Mouse (Mus musculus): ENCODE measurements around the gene Ipo5. TPM values are rescaled to one million over a fixed set of nuclear protein-coding genes. Genes with fewer than 3 reads are reported as not detected.

The Ipo5 gene
- polyA plus RNA-seq, 1 experiment from 2014 or later = 34.9 TPM

DNA sequence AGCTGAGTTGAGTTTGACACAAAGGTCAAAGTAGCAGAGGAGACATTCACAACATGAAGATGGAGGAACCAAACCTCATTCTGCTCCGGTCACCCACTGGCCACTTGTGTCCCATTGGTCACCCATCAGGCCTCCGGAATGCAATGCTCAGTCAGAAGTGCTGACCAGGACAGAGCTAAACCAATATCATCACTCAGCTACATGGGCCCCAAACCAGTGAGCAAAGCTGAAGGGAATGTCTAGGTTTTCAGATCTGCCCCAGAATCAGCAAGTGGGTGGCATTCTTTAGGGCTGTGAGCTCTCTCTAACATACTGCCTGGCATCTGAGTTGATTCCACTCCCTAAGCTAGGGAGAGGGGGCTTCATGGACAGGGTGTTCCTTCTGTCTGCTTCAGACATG, 32.0 kb upstream of the Ipo5 start:
- H3K36me3 ChIP-seq (replicated peaks) = no peaks in the 10 kb centered on the region
- no peak overlapping the region for H3K4me3 ChIP-seq (replicated peaks)
- H3K9ac ChIP-seq = no peak overlapping the region
- no peak overlapping the region for H3K4me2 ChIP-seq
- WGBS (ENCODE audit: insufficient replicate concordance) = 79% methylated on average over 2 of the region's 2 CpGs
- no peaks in the 10 kb centered on the region for H3K27me3 ChIP-seq
- no peak overlapping the region for H3K27ac ChIP-seq (replicated peaks)
- H3K9me3 ChIP-seq (replicated peaks) = no peaks in the 10 kb centered on the region
- no peak for ATAC-seq (ENCODE audit: insufficient read depth)
- no peaks in the 10 kb centered on the region for H3K4me1 ChIP-seq (replicated peaks)

DNA sequence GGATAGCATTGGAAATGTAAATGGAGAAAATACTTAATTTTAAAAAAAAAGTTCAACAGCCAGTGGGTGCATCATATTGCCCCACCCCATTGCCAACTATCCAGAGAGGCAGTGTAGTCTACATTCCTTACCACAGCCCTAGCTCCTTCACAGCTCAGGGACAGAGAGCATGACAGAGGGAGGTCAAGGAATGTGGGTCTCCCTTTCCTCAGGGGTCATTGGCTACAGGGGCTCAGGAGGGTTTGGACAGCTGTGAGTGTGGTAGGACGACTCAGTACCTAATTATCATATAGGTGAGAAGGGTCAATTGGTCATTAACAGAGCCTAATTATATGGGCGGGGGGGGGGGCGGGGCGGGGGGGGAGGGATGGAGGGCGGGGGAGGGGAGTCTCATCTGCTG, 30.4 kb upstream of the Ipo5 start:
- Histone ChIP-seq H3K9ac (no peak overlapping the region), H3K36me3 (replicated peaks) (no peaks in the 10 kb centered on the region), H3K27me3 (no peaks in the 10 kb centered on the region), H3K4me3 (replicated peaks) (no peak overlapping the region), H3K4me2 (no peak overlapping the region), H3K27ac (replicated peaks) (no peak overlapping the region), H3K4me1 (replicated peaks) (no peaks in the 10 kb centered on the region), H3K9me3 (replicated peaks) (no peaks in the 10 kb centered on the region)
- 56% methylated on average over 1 of the region's 5 CpGs for WGBS (ENCODE audit: insufficient replicate concordance)
- ATAC-seq (ENCODE audit: insufficient read depth) = no peak

DNA sequence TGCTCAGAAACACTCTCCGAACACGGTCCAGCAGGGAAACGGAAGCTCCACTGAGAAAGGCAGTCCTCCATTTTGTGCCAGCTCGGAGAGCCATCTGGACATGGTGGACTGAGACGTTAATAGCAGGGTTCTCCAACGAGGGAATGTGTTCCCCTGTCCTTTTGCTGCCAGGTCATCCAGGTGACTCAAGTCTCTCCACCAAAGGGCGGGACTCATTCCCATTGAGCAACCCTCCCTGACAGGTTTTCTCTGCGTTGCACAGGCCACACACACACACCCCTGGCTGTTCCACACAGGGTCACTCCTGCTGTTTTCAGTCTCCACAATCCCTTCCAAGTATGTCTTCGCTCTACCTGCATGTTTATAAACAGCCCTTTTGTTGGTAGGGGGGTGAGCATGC, 30.0 kb upstream of the Ipo5 start:
- WGBS (ENCODE audit: insufficient replicate concordance) = 74% methylated on average over 9 of the region's 9 CpGs
- Histone ChIP-seq H3K9me3 (replicated peaks) (no peaks in the 10 kb centered on the region), H3K36me3 (replicated peaks) (no peaks in the 10 kb centered on the region), H3K4me2 (no peak overlapping the region), H3K27me3 (no peaks in the 10 kb centered on the region), H3K27ac (replicated peaks) (no peak overlapping the region), H3K4me1 (replicated peaks) (no peaks in the 10 kb centered on the region), H3K4me3 (replicated peaks) (no peak overlapping the region), H3K9ac (no peak overlapping the region)
- ATAC-seq (ENCODE audit: insufficient read depth) = no peak

DNA sequence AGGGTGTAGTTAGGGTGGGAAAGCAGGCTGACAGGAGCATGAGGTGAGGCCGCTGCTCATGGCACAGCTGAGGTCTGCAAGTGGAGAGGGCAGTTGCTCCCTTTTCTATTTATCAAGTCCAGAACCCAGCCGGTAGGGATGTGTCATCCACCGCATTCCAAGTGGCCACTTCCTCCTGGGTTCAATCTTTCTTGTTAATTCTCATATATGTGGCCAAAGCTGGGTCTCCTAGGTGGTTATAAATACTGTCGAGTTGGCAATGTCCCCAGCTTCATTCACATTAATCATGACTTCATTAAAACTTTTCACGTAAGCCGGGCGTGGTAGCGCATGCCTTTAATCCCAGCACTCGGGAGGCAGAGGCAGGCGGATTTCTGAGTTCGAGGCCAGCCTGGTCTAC, 22.3 kb upstream of the Ipo5 start:
- WGBS (ENCODE audit: insufficient replicate concordance) = 65% methylated on average over 11 of the region's 11 CpGs
- H3K36me3 ChIP-seq (replicated peaks) = no peaks in the 10 kb centered on the region
- H3K9ac ChIP-seq = no peak overlapping the region
- H3K9me3 ChIP-seq (replicated peaks) = no peaks in the 10 kb centered on the region
- no peak for ATAC-seq (ENCODE audit: insufficient read depth)
- no peak overlapping the region for H3K4me2 ChIP-seq
- no peak overlapping the region for H3K27ac ChIP-seq (replicated peaks)
- H3K27me3 ChIP-seq = no peaks in the 10 kb centered on the region
- H3K4me1 ChIP-seq (replicated peaks) = no peaks in the 10 kb centered on the region
- no peak overlapping the region for H3K4me3 ChIP-seq (replicated peaks)

DNA sequence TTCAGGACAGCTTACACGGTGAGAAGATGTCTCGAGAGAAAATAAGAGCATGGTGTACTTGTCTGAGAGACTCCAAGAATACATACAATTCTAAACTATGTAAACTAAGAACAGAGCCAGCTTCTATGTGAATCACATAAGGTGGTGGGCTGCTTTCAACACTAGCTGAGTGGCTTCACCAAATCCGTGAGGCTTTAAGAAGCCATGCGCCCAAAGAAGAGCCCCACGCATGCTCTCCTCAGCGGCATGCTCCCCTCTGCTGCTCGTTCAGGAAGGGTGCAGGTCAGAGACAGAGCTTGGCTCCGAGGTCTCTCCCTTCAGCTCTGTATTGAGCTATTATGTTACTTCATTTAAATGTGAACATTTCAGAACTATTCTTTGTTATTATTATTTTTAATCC, 18.7 kb upstream of the Ipo5 start:
- Histone ChIP-seq H3K27ac (replicated peaks) (no peak overlapping the region), H3K4me1 (replicated peaks) (no peaks in the 10 kb centered on the region), H3K9me3 (replicated peaks) (no peaks in the 10 kb centered on the region), H3K4me2 (no peak overlapping the region), H3K27me3 (no peaks in the 10 kb centered on the region), H3K9ac (no peak overlapping the region), H3K36me3 (replicated peaks) (no peaks in the 10 kb centered on the region), H3K4me3 (replicated peaks) (no peak overlapping the region)
- WGBS (ENCODE audit: insufficient replicate concordance) = 61% methylated on average over 8 of the region's 8 CpGs
- no peak for ATAC-seq (ENCODE audit: insufficient read depth)

DNA sequence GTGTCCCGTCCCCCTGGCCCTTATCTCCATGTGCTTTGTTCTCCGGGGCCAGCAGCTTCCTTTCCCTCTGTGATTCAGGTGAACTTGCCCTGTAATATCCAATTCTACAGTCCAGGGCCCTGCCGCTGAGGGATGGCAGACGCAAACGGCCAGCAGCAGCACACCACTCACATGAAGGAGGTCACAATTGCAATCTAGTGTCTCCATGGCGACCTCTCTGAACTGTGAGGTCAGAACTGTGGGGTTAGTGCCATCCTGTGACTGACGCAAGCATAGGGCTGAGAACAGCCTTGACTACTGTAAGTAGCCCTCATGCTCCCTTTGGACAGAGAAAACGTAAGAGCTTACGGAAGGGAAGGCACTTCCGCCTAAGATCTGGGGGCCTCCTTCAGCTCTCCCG, 14.4 kb upstream of the Ipo5 start:
- H3K27me3 ChIP-seq = no peaks in the 10 kb centered on the region
- whole genome bisulfite sequencing (ENCODE audit: insufficient replicate concordance) = 70% methylated on average over 11 of the region's 11 CpGs

DNA sequence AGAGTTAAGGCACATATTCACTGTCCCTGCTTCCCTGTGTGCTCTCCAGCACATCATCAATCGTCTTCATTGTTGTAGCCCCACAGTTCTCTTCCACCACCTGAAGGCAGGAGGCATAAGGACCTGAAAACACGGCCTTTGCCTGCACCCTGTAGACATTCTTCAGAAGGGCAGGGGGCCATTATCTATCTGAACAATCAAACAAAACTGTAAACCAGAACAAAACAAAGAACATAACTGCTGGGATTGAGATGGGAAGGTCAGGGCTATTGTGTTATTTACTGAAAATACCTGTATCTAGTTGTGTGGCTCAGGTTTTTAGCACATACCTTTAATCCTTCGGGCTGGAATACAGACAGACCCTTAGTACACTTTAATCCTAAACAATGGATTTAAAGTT, 12.1 kb upstream of the Ipo5 start:
- Histone ChIP-seq H3K4me1 (replicated peaks) (no peaks in the 10 kb centered on the region), H3K27ac (replicated peaks) (no peak overlapping the region), H3K36me3 (replicated peaks) (no peaks in the 10 kb centered on the region), H3K27me3 (no peaks in the 10 kb centered on the region), H3K4me2 (no peak overlapping the region), H3K4me3 (replicated peaks) (no peak overlapping the region), H3K9ac (no peak overlapping the region), H3K9me3 (replicated peaks) (no peaks in the 10 kb centered on the region)
- ATAC-seq (ENCODE audit: insufficient read depth) = no peak
- 66% methylated on average over 3 of the region's 3 CpGs for WGBS (ENCODE audit: insufficient replicate concordance)

More for the DNA sequence above, 14.4 kb upstream of the Ipo5 start:
- no peak for ATAC-seq (ENCODE audit: insufficient read depth)
- Histone ChIP-seq H3K9ac (no peak overlapping the region), H3K36me3 (replicated peaks) (no peaks in the 10 kb centered on the region), H3K4me3 (replicated peaks) (no peak overlapping the region), H3K9me3 (replicated peaks) (no peaks in the 10 kb centered on the region), H3K4me1 (replicated peaks) (no peaks in the 10 kb centered on the region), H3K27ac (replicated peaks) (no peak overlapping the region), H3K4me2 (no peak overlapping the region)

DNA sequence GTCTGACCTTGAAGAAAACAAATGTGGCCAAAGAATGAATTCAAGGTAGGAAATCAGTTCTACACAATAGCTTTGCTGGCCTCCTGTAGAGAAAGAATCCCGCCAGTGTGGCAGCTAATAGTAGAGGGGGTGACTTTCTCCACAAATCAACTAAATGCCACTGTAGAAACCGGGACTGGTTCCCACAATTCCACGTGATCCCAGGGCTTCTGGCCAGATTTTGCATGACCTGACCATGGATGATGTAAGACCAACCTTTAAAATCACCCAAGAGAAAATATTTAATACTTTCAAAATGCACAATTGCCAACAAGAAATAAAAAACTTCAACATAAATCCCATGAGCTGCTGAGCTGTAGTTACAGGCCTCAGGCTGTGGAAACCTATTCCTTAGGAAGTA, 1.6 kb upstream of the Ipo5 start:
- H3K9ac ChIP-seq = no peak overlapping the region
- no peak overlapping the region for H3K4me3 ChIP-seq (replicated peaks)
- peaks cover 24% of the 10 kb centered on the region for H3K4me1 ChIP-seq (replicated peaks)
- no peaks in the 10 kb centered on the region for H3K27me3 ChIP-seq
- no peaks in the 10 kb centered on the region for H3K9me3 ChIP-seq (replicated peaks)
- ATAC-seq (ENCODE audit: insufficient read depth) = no peak
- H3K36me3 ChIP-seq (replicated peaks) = no peaks in the 10 kb centered on the region
- WGBS (ENCODE audit: insufficient replicate concordance) = 80% methylated on average over 3 of the region's 3 CpGs
- H3K27ac ChIP-seq (replicated peaks) = no peak overlapping the region
- H3K4me2 ChIP-seq = peak overlapping the region; percentile 99; the same call in 1 of the 2 replicates

DNA sequence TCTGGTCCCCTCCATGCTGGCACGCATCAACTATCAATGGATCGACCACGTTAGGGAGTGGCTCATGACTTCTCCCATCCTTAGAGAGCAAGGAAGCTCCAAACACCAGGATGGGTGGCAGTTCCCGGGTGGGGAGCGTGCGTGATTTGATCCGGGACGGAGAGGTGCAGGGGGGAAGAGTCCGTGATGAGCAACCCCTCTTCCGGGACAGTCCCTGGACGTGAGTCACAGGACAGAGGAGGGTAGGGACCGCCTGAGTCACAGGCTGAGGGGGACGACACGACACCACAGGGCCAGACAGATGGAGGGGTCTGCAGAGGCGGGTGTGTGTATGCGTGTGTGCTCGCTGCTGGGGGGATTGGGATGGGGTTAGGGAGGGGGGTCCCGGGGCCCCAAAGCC, 704 bp upstream of the Ipo5 start:
- ATAC-seq (ENCODE audit: insufficient read depth) = peak; percentile 38
- Histone ChIP-seq H3K9ac (peak overlapping the region; percentile 74), H3K9me3 (replicated peaks) (no peaks in the 10 kb centered on the region), H3K27ac (replicated peaks) (peak overlapping the region; percentile 70), H3K4me3 (replicated peaks) (peak overlapping the region; percentile 87), H3K36me3 (replicated peaks) (no peaks in the 10 kb centered on the region), H3K4me2 (peak overlapping the region; percentile 99), H3K4me1 (replicated peaks) (peaks cover 24% of the 10 kb centered on the region), H3K27me3 (no peaks in the 10 kb centered on the region)
- under 1% methylated on average over 18 of the region's 18 CpGs for WGBS (ENCODE audit: insufficient replicate concordance)

DNA sequence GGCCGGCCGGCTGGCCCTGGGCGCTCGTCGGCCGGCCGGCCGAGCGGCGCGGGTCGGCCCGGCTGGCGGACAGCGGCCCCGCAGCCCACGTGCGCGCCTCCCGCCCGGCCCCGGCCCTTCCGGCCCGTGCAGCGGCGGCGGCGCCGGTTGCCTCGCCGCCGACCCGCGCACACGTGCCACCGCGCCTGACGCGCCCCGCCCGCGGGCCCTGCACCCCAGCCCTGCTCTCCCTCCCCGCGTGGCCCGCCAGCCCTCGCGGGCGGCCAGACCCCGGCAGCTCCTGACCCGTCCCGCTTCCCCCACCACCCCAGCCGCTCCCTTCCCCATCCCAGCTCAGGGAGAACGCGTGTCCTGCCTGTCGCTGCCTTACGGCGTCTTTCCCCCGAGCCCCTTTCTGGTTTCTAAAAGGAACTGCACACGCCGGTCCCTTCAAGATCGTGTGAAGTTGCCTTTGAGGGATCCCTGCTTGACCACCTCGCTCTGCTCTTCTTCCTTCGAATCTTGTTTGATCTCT, 421 bp downstream of the Ipo5 start:
- Histone ChIP-seq H3K27me3 (no peaks in the 10 kb centered on the region), H3K9ac (peak overlapping the region; percentile 81), H3K4me1 (replicated peaks) (peaks cover 24% of the 10 kb centered on the region), H3K36me3 (replicated peaks) (no peaks in the 10 kb centered on the region), H3K9me3 (replicated peaks) (no peaks in the 10 kb centered on the region), H3K27ac (replicated peaks) (peak overlapping the region; percentile 84), H3K4me2 (peak overlapping the region; percentile 99), H3K4me3 (replicated peaks) (peak overlapping the region; percentile 87)
- peak; percentile 55 for ATAC-seq (ENCODE audit: insufficient read depth)
- 1% methylated on average over 34 of the region's 63 CpGs for WGBS (ENCODE audit: insufficient replicate concordance)

DNA sequence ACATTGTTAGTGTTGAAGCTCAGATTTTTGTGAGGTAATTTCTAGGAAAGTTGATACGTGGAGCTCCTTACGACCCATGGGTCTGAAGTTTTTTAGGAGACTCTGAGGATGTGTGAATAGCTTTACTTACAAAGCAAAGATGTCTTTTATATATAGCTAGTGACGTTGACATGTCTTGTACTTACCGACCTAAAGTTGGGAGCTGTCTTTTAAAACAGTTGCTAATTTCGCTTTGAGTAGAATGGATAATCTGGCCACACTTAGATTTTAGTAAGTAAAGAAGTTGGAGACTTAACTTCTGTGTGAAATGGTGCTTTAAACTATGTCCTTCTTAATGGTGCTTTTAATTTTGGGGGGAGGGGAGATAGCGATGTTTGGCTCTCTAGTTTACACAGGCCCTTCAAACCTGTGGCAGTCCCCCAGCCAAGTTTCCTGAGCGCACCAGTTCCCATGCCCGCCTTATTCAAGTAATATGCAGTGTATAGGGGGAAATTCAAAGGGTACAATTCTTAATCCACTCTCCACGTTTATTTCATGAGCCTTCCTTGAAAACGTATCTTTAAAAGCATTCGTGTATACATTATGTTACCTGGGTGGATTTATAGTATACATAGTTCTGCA, 1.2 kb downstream of the Ipo5 start:
- 11% methylated on average over 11 of the region's 11 CpGs for WGBS (ENCODE audit: insufficient replicate concordance)
- H3K9me3 ChIP-seq (replicated peaks) = no peaks in the 10 kb centered on the region
- peak overlapping the region; percentile 87 for H3K4me3 ChIP-seq (replicated peaks)
- no peaks in the 10 kb centered on the region for H3K27me3 ChIP-seq
- H3K4me1 ChIP-seq (replicated peaks) = peaks cover 24% of the 10 kb centered on the region
- H3K27ac ChIP-seq (replicated peaks) = no peak overlapping the region
- no peak for ATAC-seq (ENCODE audit: insufficient read depth)
- H3K36me3 ChIP-seq (replicated peaks) = no peaks in the 10 kb centered on the region
- peak overlapping the region; percentile 81 for H3K9ac ChIP-seq
- peak overlapping the region; percentile 99 for H3K4me2 ChIP-seq

DNA sequence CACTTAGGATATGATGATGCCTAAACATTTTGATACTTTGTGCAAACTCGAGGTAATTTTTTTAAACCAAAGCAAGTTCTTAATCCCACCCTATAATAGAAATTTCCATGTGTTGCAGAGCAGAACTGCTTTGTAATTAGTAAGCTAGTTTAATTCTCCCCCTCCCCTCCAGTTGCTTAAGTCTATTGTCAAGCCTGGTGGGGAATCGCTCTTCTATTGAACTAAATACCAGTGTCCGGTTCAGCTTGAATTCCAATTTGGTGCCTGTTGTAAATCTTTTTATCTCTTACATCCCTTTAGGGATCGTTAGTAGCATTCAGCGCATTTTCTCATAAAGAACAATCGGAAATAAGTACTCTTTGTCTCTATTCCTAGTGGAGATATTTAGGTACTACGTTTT, 1.9 kb downstream of the Ipo5 start:
- Histone ChIP-seq H3K36me3 (replicated peaks) (peaks cover 2% of the 10 kb centered on the region), H3K27ac (replicated peaks) (no peak overlapping the region), H3K4me2 (peak overlapping the region; percentile 99), H3K9me3 (replicated peaks) (no peaks in the 10 kb centered on the region), H3K9ac (0 out of 2 replicates have a peak overlapping the region, but pooled peaks have one; percentile 81), H3K4me3 (replicated peaks) (peak overlapping the region; percentile 87), H3K4me1 (replicated peaks) (peaks cover 24% of the 10 kb centered on the region), H3K27me3 (no peaks in the 10 kb centered on the region)
- 57% methylated on average over 7 of the region's 7 CpGs for WGBS (ENCODE audit: insufficient replicate concordance)
- ATAC-seq (ENCODE audit: insufficient read depth) = no peak

Data from liver, embryonic 15.5 days (tissue).